In genomic region chr10:80355431-80355830, GRCm38 (mm10) we compare ENCODE assay signal across 22 mouse cellular contexts. TPM values are rescaled to one million over a fixed set of nuclear protein-coding genes. Genes with fewer than 3 reads are reported as not detected.
DNase-seq lines count a peak whose midpoint lies in the region; ATAC-seq and TF ChIP-seq lines count a peak whose summit lies in the region.
"Had no signal": no experiment of that assay in that cellular context is flagged by ENCODE, and none has a peak within 500 bp of the region (broad histone marks: within the 10 kb centered on the region; RNA-seq: fewer than 3 reads in every experiment).

No protein-coding gene starts in this region.

- no peak for TF ChIP-seq CTCF in forebrain, postnatal 0 days (IDR thresholded peaks at IDR 0.05; ENCODE audit: low read depth)

- H3K4me1 ChIP-seq in forebrain, embryonic 15.5 days: peaks cover 23% of the 10 kb centered on the region
- no peaks in the 10 kb centered on the region for H3K4me1 ChIP-seq in forebrain, postnatal 0 days (ENCODE audit: insufficient read depth)
- peaks cover 28% of the 10 kb centered on the region for H3K4me1 ChIP-seq in limb, embryonic 10.5 days
- H3K4me1 ChIP-seq in hindbrain, embryonic 10.5 days (replicated peaks): peaks cover 23% of the 10 kb centered on the region

- no peaks in the 10 kb centered on the region for H3K9me3 ChIP-seq in forebrain, embryonic 15.5 days
- H3K9me3 ChIP-seq in forebrain, postnatal 0 days (ENCODE audit: low read length): no peaks in the 10 kb centered on the region
- H3K9me3 ChIP-seq in limb, embryonic 10.5 days (replicated peaks): no peaks in the 10 kb centered on the region
- no peaks in the 10 kb centered on the region for H3K9me3 ChIP-seq in hindbrain, embryonic 10.5 days
- H3K9me3 ChIP-seq: G1E; heart, embryonic 15.5 days; kidney, embryonic 15.5 days had no signal

- no peak overlapping the region for H3K9ac ChIP-seq in forebrain, embryonic 15.5 days (replicated peaks)
- H3K9ac ChIP-seq in forebrain, postnatal 0 days: no peak overlapping the region
- H3K9ac ChIP-seq: heart, embryonic 15.5 days; kidney, embryonic 15.5 days had no signal

- 7% methylated on average over 9 of the region's 9 CpGs for WGBS in forebrain, embryonic 15.5 days
- WGBS in forebrain, postnatal 0 days: 8% methylated on average over 9 of the region's 9 CpGs
- WGBS in limb, embryonic 10.5 days: 13% methylated on average over 9 of the region's 9 CpGs
- 10% methylated on average over 9 of the region's 9 CpGs for WGBS in hindbrain, embryonic 10.5 days

- no peak overlapping the region for H3K27ac ChIP-seq in forebrain, embryonic 15.5 days (replicated peaks)
- H3K27ac ChIP-seq in forebrain, postnatal 0 days (ENCODE audit: low read depth, low read length): no peak overlapping the region
- H3K27ac ChIP-seq in limb, embryonic 10.5 days: no peak overlapping the region
- no peak overlapping the region for H3K27ac ChIP-seq in hindbrain, embryonic 10.5 days
- H3K27ac ChIP-seq: gastrocnemius, adult 2 months; heart, embryonic 15.5 days; hindbrain, postnatal 0 days; kidney, embryonic 15.5 days had no signal

- no peak overlapping the region for H3K4me2 ChIP-seq in forebrain, embryonic 15.5 days (replicated peaks)
- no peak overlapping the region for H3K4me2 ChIP-seq in forebrain, postnatal 0 days (ENCODE audit: low read depth)

- no peaks in the 10 kb centered on the region for H3K36me3 ChIP-seq in forebrain, embryonic 15.5 days
- H3K36me3 ChIP-seq in forebrain, postnatal 0 days (ENCODE audit: insufficient read depth): no peaks in the 10 kb centered on the region
- no peaks in the 10 kb centered on the region for H3K36me3 ChIP-seq in limb, embryonic 10.5 days
- H3K36me3 ChIP-seq in hindbrain, embryonic 10.5 days: no peaks in the 10 kb centered on the region
- H3K36me3 ChIP-seq: G1E; heart, embryonic 15.5 days; kidney, embryonic 15.5 days had no signal

- DNase-seq in forebrain, postnatal 0 days: no peak
- peak; percentile 91 for DNase-seq in brain, adult 2 months (ENCODE audit: low read depth, low spot score)
- DNase-seq in cerebellum, adult 8-10 months: peak; percentile 76
- no peak for DNase-seq in limb, embryonic 10.5 days (ENCODE audit: low spot score)
- DNase-seq in hindbrain, embryonic 10.5 days (ENCODE audit: low spot score): no peak
- DNase-seq in frontal cortex, adult 2 months (ENCODE audit: extremely low spot score in 1 of 2, low spot score in 1 of 2): no peak
- DNase-seq: adrenal gland, postnatal 10 days; gastrocnemius, adult 2 months; heart, postnatal 4 days; lung, adult 18-20 months; right cerebral cortex, adult 18-20 months; thymus, postnatal 4 days had no signal

- H3K27me3 ChIP-seq in forebrain, embryonic 15.5 days: peaks cover 69% of the 10 kb centered on the region
- H3K27me3 ChIP-seq in forebrain, postnatal 0 days (ENCODE audit: insufficient read depth, low read length): peaks cover 64% of the 10 kb centered on the region
- peaks cover 100% of the 10 kb centered on the region for H3K27me3 ChIP-seq in limb, embryonic 10.5 days (ENCODE audit: low read depth, poor library complexity, severe bottlenecking)
- H3K27me3 ChIP-seq in hindbrain, embryonic 10.5 days (ENCODE audit: insufficient read depth, poor library complexity, severe bottlenecking): peaks cover 100% of the 10 kb centered on the region

- no peak for ATAC-seq in forebrain, embryonic 15.5 days (replicated peaks)
- ATAC-seq in forebrain, postnatal 0 days: no peak
- ATAC-seq in erythroid progenitor cell, adult 5-6 weeks (replicated peaks; ENCODE audit: low FRiP score, poor library complexity, severe bottlenecking): no peak
- ATAC-seq: activated CD4-positive, CD25-positive, alpha-beta regulatory T cell, adult 4 months; forebrain, embryonic 16.5 days; hindbrain, postnatal 0 days; intestine, postnatal 0 days had no signal

- peak overlapping the region; percentile 3; the same call in 1 of the 2 replicates for H3K4me3 ChIP-seq in forebrain, embryonic 15.5 days
- no peak overlapping the region for H3K4me3 ChIP-seq in forebrain, postnatal 0 days (ENCODE audit: low read depth, low read length)
- H3K4me3 ChIP-seq in limb, embryonic 10.5 days: 0 out of 2 replicates have a peak overlapping the region, but pooled peaks have one; percentile 46
- H3K4me3 ChIP-seq in hindbrain, embryonic 10.5 days: no peak overlapping the region
- H3K4me3 ChIP-seq: megakaryocyte, embryonic 14.5 days had no signal

RNA-seq across cellular contexts. Expression of gene Plk5, which starts 0.8 kb away (rescaled TPM):
- 2.2 and 2.7 TPM in 2 replicates for polyA plus RNA-seq in forebrain, embryonic 15.5 days (2015; fragmentation: Nextera tagmentation; extraction: Ambion mirVana)
- 8.3 and 12.9 TPM in 2 replicates for total RNA-seq in forebrain, postnatal 0 days (2014; rRNA removed)
- 4.6 and 7.4 TPM in 2 replicates for polyA plus RNA-seq in forebrain, postnatal 0 days (2015; fragmentation: Nextera tagmentation; extraction: Ambion mirVana)
- 0.31 and 0.48 TPM in 2 replicates for polyA plus RNA-seq in limb, embryonic 10.5 days (2016; fragmentation: Nextera tagmentation; extraction: Ambion mirVana)
- 0.22 and 0.44 TPM in 2 replicates for polyA plus RNA-seq in hindbrain, embryonic 10.5 days (2016; fragmentation: Nextera tagmentation; extraction: Ambion mirVana)
- polyA plus RNA-seq in frontal cortex, adult 2 months (2012; rRNA removed): 24.9 and 33.3 TPM in 2 replicates
- total RNA-seq in erythroid progenitor cell, adult 5-6 weeks (2015; ENCODE audit: low replicate concordance): not detected in 2 replicates
- total RNA-seq in erythroid progenitor cell, adult 5-6 weeks (2017; ENCODE audit: low replicate concordance): not detected in 2 replicates
- total RNA-seq: G1E; heart, postnatal 4 days had no signal
- polyA plus RNA-seq: activated CD4-positive, CD25-positive, alpha-beta regulatory T cell, adult 4 months; G1E had no signal

RNA-seq across cellular contexts. Expression of gene Adamtsl5, which starts 7.2 kb away (rescaled TPM):
- polyA plus RNA-seq in forebrain, embryonic 15.5 days (2015; fragmentation: Nextera tagmentation; extraction: Ambion mirVana): 0.32 and 0.61 TPM in 2 replicates
- 0.31 and 0.33 TPM in 2 replicates for total RNA-seq in forebrain, postnatal 0 days (2014; rRNA removed)
- 0.70 and 0.81 TPM in 2 replicates for polyA plus RNA-seq in forebrain, postnatal 0 days (2015; fragmentation: Nextera tagmentation; extraction: Ambion mirVana)
- polyA plus RNA-seq in limb, embryonic 10.5 days (2016; fragmentation: Nextera tagmentation; extraction: Ambion mirVana): 0.39 and 0.48 TPM in 2 replicates
- 0.45 and 1.3 TPM in 2 replicates for polyA plus RNA-seq in hindbrain, embryonic 10.5 days (2016; fragmentation: Nextera tagmentation; extraction: Ambion mirVana)
- polyA plus RNA-seq in frontal cortex, adult 2 months (2012; rRNA removed): 5.6 and 7.3 TPM in 2 replicates
- total RNA-seq in erythroid progenitor cell, adult 5-6 weeks (2015; ENCODE audit: low replicate concordance): 0.84 TPM in 1 of 2 replicates, not detected in the other
- total RNA-seq in erythroid progenitor cell, adult 5-6 weeks (2017; ENCODE audit: low replicate concordance): 0.13 and 30.2 TPM in 2 replicates
- polyA plus RNA-seq: activated CD4-positive, CD25-positive, alpha-beta regulatory T cell, adult 4 months had no signal

RNA-seq across cellular contexts. Expression of gene Reep6, which starts 25.7 kb away (rescaled TPM):
- polyA plus RNA-seq in forebrain, embryonic 15.5 days (2015; fragmentation: Nextera tagmentation; extraction: Ambion mirVana): 2.6 and 2.9 TPM in 2 replicates
- 1.8 and 2.7 TPM in 2 replicates for total RNA-seq in forebrain, postnatal 0 days (2014; rRNA removed)
- 5.1 and 6.4 TPM in 2 replicates for polyA plus RNA-seq in forebrain, postnatal 0 days (2015; fragmentation: Nextera tagmentation; extraction: Ambion mirVana)
- polyA plus RNA-seq in limb, embryonic 10.5 days (2016; fragmentation: Nextera tagmentation; extraction: Ambion mirVana): 5.4 and 6.6 TPM in 2 replicates
- polyA plus RNA-seq in hindbrain, embryonic 10.5 days (2016; fragmentation: Nextera tagmentation; extraction: Ambion mirVana): 7.2 and 11.2 TPM in 2 replicates
- polyA plus RNA-seq in frontal cortex, adult 2 months (2012; rRNA removed): 4.9 and 6.0 TPM in 2 replicates
- total RNA-seq in erythroid progenitor cell, adult 5-6 weeks (2015; ENCODE audit: low replicate concordance): 17.2 and 22.3 TPM in 2 replicates
- 16.8 and 18.2 TPM in 2 replicates for total RNA-seq in erythroid progenitor cell, adult 5-6 weeks (2017; ENCODE audit: low replicate concordance)
- polyA plus RNA-seq: activated CD4-positive, CD25-positive, alpha-beta regulatory T cell, adult 4 months had no signal

RNA-seq across cellular contexts. Expression of gene Pcsk4, which starts 26.1 kb away (rescaled TPM):
- 2.5 and 2.6 TPM in 2 replicates for polyA plus RNA-seq in forebrain, embryonic 15.5 days (2015; fragmentation: Nextera tagmentation; extraction: Ambion mirVana)
- 3.4 and 3.8 TPM in 2 replicates for total RNA-seq in forebrain, postnatal 0 days (2014; rRNA removed)
- polyA plus RNA-seq in forebrain, postnatal 0 days (2015; fragmentation: Nextera tagmentation; extraction: Ambion mirVana): 7.4 TPM in 2 replicates
- polyA plus RNA-seq in limb, embryonic 10.5 days (2016; fragmentation: Nextera tagmentation; extraction: Ambion mirVana): 6.1 and 6.3 TPM in 2 replicates
- 3.3 and 3.9 TPM in 2 replicates for polyA plus RNA-seq in hindbrain, embryonic 10.5 days (2016; fragmentation: Nextera tagmentation; extraction: Ambion mirVana)
- polyA plus RNA-seq in frontal cortex, adult 2 months (2012; rRNA removed): 9.4 TPM in 2 replicates
- not detected in 2 replicates for total RNA-seq in erythroid progenitor cell, adult 5-6 weeks (2015; ENCODE audit: low replicate concordance)
- 1.0 TPM in 1 of 2 replicates, not detected in the other for total RNA-seq in erythroid progenitor cell, adult 5-6 weeks (2017; ENCODE audit: low replicate concordance)

RNA-seq across cellular contexts. Expression of gene Mex3d, which starts 32.0 kb away (rescaled TPM):
- polyA plus RNA-seq in forebrain, embryonic 15.5 days (2015; fragmentation: Nextera tagmentation; extraction: Ambion mirVana): 22.0 and 22.7 TPM in 2 replicates
- total RNA-seq in forebrain, postnatal 0 days (2014; rRNA removed): 107 and 120 TPM in 2 replicates
- 18.3 and 18.4 TPM in 2 replicates for polyA plus RNA-seq in forebrain, postnatal 0 days (2015; fragmentation: Nextera tagmentation; extraction: Ambion mirVana)
- polyA plus RNA-seq in limb, embryonic 10.5 days (2016; fragmentation: Nextera tagmentation; extraction: Ambion mirVana): 7.2 and 7.5 TPM in 2 replicates
- 7.2 and 8.8 TPM in 2 replicates for polyA plus RNA-seq in hindbrain, embryonic 10.5 days (2016; fragmentation: Nextera tagmentation; extraction: Ambion mirVana)
- polyA plus RNA-seq in frontal cortex, adult 2 months (2012; rRNA removed): 17.2 and 17.7 TPM in 2 replicates
- 1.4 TPM in 1 of 2 replicates, not detected in the other for total RNA-seq in erythroid progenitor cell, adult 5-6 weeks (2015; ENCODE audit: low replicate concordance)
- 6.7 TPM in 1 of 2 replicates, not detected in the other for total RNA-seq in erythroid progenitor cell, adult 5-6 weeks (2017; ENCODE audit: low replicate concordance)

Comparison
In these comparisons a context has a peak if more than half of its experiments do, and no peak if none do; other contexts are left out.
1. H3K4me3 ChIP-seq: peak in forebrain, embryonic 15.5 days (single experiment) and limb, embryonic 10.5 days (single experiment); none in forebrain, postnatal 0 days (single experiment) and hindbrain, embryonic 10.5 days (single experiment).
2. DNase-seq: peak in brain, adult 2 months (single experiment) and cerebellum, adult 8-10 months (single experiment); none in forebrain, postnatal 0 days (single experiment), limb, embryonic 10.5 days (single experiment), hindbrain, embryonic 10.5 days (single experiment) and frontal cortex, adult 2 months (0 of 2).